Mouse (Mus musculus): ENCODE measurements around the gene Camkmt.

GRCm38 (mm10) chr17:85485065-85485945, 395.0 kb downstream of the Camkmt start:
- TF ChIP-seq ZC3H11A (IDR thresholded peaks at IDR 0.05; ENCODE audit: low read depth, low read length) (no peak), CTCF (IDR thresholded peaks at IDR 0.05 in 2 of 3, conservative IDR thresholded peaks at IDR 0.05 in 1 of 3; ENCODE audit: control insufficient read depth in 1 of 3, insufficient read depth in 1 of 3, low read depth in 2 of 3, low read length in 3 of 3, poor library complexity in 1 of 3, severe bottlenecking in 1 of 3) (no peak), MAX (IDR thresholded peaks at IDR 0.05; ENCODE audit: low read length) (no peak), POLR2A (IDR thresholded peaks at IDR 0.05; ENCODE audit: control insufficient read depth in 1 of 2, insufficient read depth in 1 of 2, low read depth in 1 of 2, low read length in 2 of 2, poor library complexity in 1 of 2) (no peak), UBTF (IDR thresholded peaks at IDR 0.05; ENCODE audit: borderline replicate concordance, insufficient read depth, low read depth, low read length) (no peak), GATA1 (IDR thresholded peaks at IDR 0.05; ENCODE audit: low read depth, low read length) (no peak), MYC (IDR thresholded peaks at IDR 0.05; ENCODE audit: low read depth, low read length) (no peak), BHLHE40 (IDR thresholded peaks at IDR 0.05; ENCODE audit: borderline replicate concordance, low read depth, low read length) (no peak), E2F4 (IDR thresholded peaks at IDR 0.05; ENCODE audit: borderline replicate concordance, low read depth, low read length) (no peak), POLR2AphosphoS2 (IDR thresholded peaks at IDR 0.05; ENCODE audit: low read length) (no peak)
